Mouse (Mus musculus) monocyte, adult 5-6 weeks (primary cell): Measurements from ENCODE around the gene Prkag2. TPM values are rescaled to one million over a fixed set of nuclear protein-coding genes. Genes with fewer than 3 reads are reported as not detected.
"Not testable (repeated sequence)": the region's sequence is repeated elsewhere in the genome, so short reads cannot be mapped to it uniquely, and the experiment has no call there.

Experiments
- ATAC-seq: fragments of 153-309, 156-312 bp; replicated peaks from 2 replicates; pipeline ENCODE4 v1.8.0; 2017; ENCODE audit warnings: mild to moderate bottlenecking; ENCODE audit not compliant: low TSS enrichment, insufficient number of reproducible peaks, severe bottlenecking, poor library complexity, low FRiP score
- total RNA-seq: library from RNA; stranded (forward); fragments of 200-1000, 200-491, 200-594 nt; gene quantifications from 3 replicates; pipeline ENCODE4 v1.2.3, GENCODE M21; 2017

Prkag2 gene
- total RNA-seq, 1 experiment from 2014 or later: 61.0 TPM

- no peak for ATAC-seq
Measured at GRCm38 (mm10) chr5:24873221-24873620, 227.2 kb downstream of the Prkag2 start.

GRCm38 (mm10) chr5:24871276-24871675, 229.2 kb downstream of the Prkag2 start:
- no peak for ATAC-seq

- ATAC-seq: no peak
Measured at GRCm38 (mm10) chr5:24869796-24870289, 230.6 kb downstream of the Prkag2 start.

GRCm38 (mm10) chr5:24863804-24864203, 236.6 kb downstream of the Prkag2 start:
- no peak for ATAC-seq

- ATAC-seq: no peak
Measured at GRCm38 (mm10) chr5:24861449-24861930, 239.0 kb downstream of the Prkag2 start.

GRCm38 (mm10) chr5:24860635-24861448, 239.6 kb downstream of the Prkag2 start:
- ATAC-seq: no peak

GRCm38 (mm10) chr5:24859771-24860540, 240.5 kb downstream of the Prkag2 start:
- no peak for ATAC-seq

GRCm38 (mm10) chr5:24854827-24855600, 245.4 kb downstream of the Prkag2 start:
- no peak for ATAC-seq

GRCm38 (mm10) chr5:24854256-24854655, 246.2 kb downstream of the Prkag2 start:
- ATAC-seq: no peak

- ATAC-seq: not testable (repeated sequence)
Measured at GRCm38 (mm10) chr5:24848261-24848660, 252.2 kb downstream of the Prkag2 start.

GRCm38 (mm10) chr5:24843841-24844240, 256.6 kb downstream of the Prkag2 start:
- no peak for ATAC-seq

- peak; percentile 1; the same call in 1 of the 2 replicates for ATAC-seq
Measured at GRCm38 (mm10) chr5:24843103-24843475, 257.4 kb downstream of the Prkag2 start.

GRCm38 (mm10) chr5:24842274-24843102, 258.0 kb downstream of the Prkag2 start, which contains the start of gene Rheb:
TSS of gene Rheb (minus strand) at chr5:24842624.
- peak; percentile 87 for ATAC-seq

- no peak; the same call in 1 of the 2 replicates for ATAC-seq
Measured at GRCm38 (mm10) chr5:24841662-24842273, 258.7 kb downstream of the Prkag2 start.

GRCm38 (mm10) chr5:24840975-24841431, 259.4 kb downstream of the Prkag2 start:
- no peak for ATAC-seq

GRCm38 (mm10) chr5:24834491-24834890, 266.0 kb downstream of the Prkag2 start:
- ATAC-seq: no peak

- ATAC-seq: no peak
Measured at GRCm38 (mm10) chr5:24831912-24832311, 268.5 kb downstream of the Prkag2 start.
